Mouse (Mus musculus) kidney, postnatal 0 days (tissue): ENCODE data around the gene Fer. TPM values are rescaled to one million over a fixed set of nuclear protein-coding genes. Genes with fewer than 3 reads are reported as not detected.

ENCODE experiments used
- ATAC-seq: fragments of 200-750 bp; cut with Nextera tagmentation; replicated peaks from 2 replicates; pipeline ENCODE4 v1.8.0; 2017; ENCODE audit warnings: low read depth, moderate number of reproducible peaks, moderate TSS enrichment, moderate library complexity; ENCODE audit not compliant: low FRiP score
- DNase-seq: peaks from one replicate; pipeline ENCODE4 v3.0.0-alpha.2; 2016; ENCODE audit warnings: low spot score
- H3K27ac ChIP-seq: fragments of 300-500 bp; sonication (generic); 2 replicates; pipeline ENCODE4 v1.5.1; 2014; ENCODE audit warnings: mild to moderate bottlenecking
- H3K27me3 ChIP-seq: fragments of 300-500 bp; sonication (generic); 2 replicates; pipeline ENCODE4 v1.6.1; 2014; ENCODE audit warnings: low read length, mixed read lengths; ENCODE audit not compliant: insufficient read depth
- H3K36me3 ChIP-seq: fragments of 300-500 bp; sonication (generic); 2 replicates; pipeline ENCODE4 v1.6.1; 2014; ENCODE audit warnings: low read length, mixed read lengths; ENCODE audit not compliant: insufficient read depth
- H3K4me1 ChIP-seq: fragments of 300-500 bp; sonication (generic); replicated peaks from 2 replicates; pipeline ENCODE4 v1.6.1; 2014; ENCODE audit warnings: antibody characterized with exemption, low read length, mixed read lengths; ENCODE audit not compliant: insufficient read depth
- H3K4me2 ChIP-seq: fragments of 300-500 bp; sonication (generic); 2 replicates; pipeline ENCODE4 v1.6.1; 2014; ENCODE audit warnings: mild to moderate bottlenecking, low read length, moderate library complexity, mixed read lengths
- H3K4me3 ChIP-seq: fragments of 300-500 bp; sonication (generic); replicated peaks from 2 replicates; pipeline ENCODE4 v1.5.1; 2014; ENCODE audit warnings: low read depth, low read length
- H3K9ac ChIP-seq: fragments of 300-500 bp; sonication (generic); 2 replicates; pipeline ENCODE4 v1.6.1; 2014; ENCODE audit warnings: low read depth, low read length
- H3K9me3 ChIP-seq: fragments of 300-500 bp; sonication (generic); replicated peaks from 2 replicates; pipeline ENCODE4 v1.6.1; 2016; ENCODE audit warnings: low read length, inconsistent platforms, mixed read lengths
- CTCF ChIP-seq: IDR thresholded peaks from 2 replicates; pipeline ENCODE4 v1.5.1; 2016; ENCODE audit warnings: antibody characterized with exemption, low read depth, mild to moderate bottlenecking, moderate library complexity
- WGBS: fragments of 180-500 bp; shearing (Covaris S2); extraction: QIAGEN DNeasy Blood & Tissue Kit; methylation state at CpG from one replicate; pipeline ENCODE4 v1.1.7; 2014; 5-methylcytosine and 5-hydroxymethylcytosine counted together
- polyA plus RNA-seq: library from polyadenylated mRNA; unstranded; fragments of >200 nt; fragmentation: Nextera tagmentation; extraction: Ambion mirVana; gene quantifications from 2 replicates; pipeline ENCODE4 v1.2.1, GENCODE M21; 2015

Fer gene
- polyA plus RNA-seq, 1 experiment from 2014 or later = 24.1 TPM

DNA sequence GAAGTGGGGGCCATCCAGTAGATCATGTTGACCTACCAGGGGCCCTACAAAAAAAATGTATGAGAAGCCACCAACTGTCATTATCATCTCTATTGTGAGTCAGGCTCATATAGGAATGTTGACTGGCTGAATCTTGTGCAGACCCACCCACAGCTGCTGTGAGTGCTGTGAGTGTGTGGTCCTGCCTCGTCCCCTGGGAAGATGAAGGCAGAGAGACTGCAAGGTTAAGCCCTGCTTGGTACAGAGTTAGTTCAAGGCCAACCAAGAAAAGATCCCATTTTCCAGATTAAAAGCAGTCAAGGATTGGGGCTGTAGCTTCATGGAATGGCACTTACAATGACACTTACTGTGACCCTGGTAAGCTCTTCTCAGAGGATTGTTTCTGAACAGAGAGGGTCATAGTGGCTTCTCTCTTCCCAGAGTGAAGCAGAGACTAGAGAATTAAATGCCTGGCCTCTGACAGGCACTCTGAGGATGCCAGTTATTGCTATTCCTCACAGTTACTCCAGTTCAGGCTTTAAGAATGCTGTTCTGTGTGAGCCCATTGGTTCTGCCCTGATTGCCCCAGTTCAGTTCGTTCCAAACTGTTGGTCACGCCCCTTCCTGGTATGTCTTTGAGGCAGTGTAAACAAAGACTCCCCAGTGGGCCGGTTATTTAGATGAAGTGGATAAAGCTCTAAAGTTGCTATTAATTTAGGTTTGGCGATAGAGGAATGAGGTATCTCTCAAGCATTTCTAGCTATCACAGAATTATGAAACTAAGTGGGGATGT, 34.1 kb upstream of the Fer start:
- no peak for ATAC-seq
- Histone ChIP-seq H3K4me1 (no peaks in the 10 kb centered on the region), H3K9me3 (no peaks in the 10 kb centered on the region), H3K36me3 (no peaks in the 10 kb centered on the region), H3K4me3 (no peak overlapping the region), H3K27me3 (no peaks in the 10 kb centered on the region), H3K4me2 (no peak overlapping the region), H3K27ac (no peak overlapping the region), H3K9ac (no peak overlapping the region)
- TF ChIP-seq CTCF = no peak
- no peak for DNase-seq
- WGBS = 40% methylated on average over 5 of the region's 5 CpGs

DNA sequence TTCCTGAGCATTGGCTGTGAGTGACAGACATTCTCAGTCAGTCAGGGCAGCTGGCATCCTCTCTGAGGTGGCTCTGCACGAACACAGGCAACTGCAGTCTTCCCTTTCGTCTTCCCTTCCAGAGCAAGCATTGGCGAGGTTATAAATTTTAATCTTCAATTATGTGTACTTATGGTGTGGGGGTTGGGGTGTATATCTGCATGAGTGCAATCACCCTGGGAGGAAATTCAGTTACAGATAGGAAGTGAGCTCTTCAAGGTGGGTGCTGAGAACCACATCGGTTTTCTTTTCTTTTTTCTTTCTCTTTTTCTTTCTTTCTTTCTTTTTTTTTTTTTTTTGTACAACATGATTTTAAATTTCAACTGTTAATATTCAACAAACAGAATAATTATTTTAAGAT, 31.3 kb upstream of the Fer start:
- no peak for TF ChIP-seq CTCF
- WGBS = 61% methylated on average over 4 of the region's 4 CpGs
- Histone ChIP-seq H3K36me3 (no peaks in the 10 kb centered on the region), H3K4me3 (no peak overlapping the region), H3K27me3 (no peaks in the 10 kb centered on the region), H3K27ac (no peak overlapping the region), H3K4me1 (no peaks in the 10 kb centered on the region), H3K4me2 (no peak overlapping the region), H3K9me3 (no peaks in the 10 kb centered on the region), H3K9ac (no peak overlapping the region)
- DNase-seq (no peak), ATAC-seq (no peak)

DNA sequence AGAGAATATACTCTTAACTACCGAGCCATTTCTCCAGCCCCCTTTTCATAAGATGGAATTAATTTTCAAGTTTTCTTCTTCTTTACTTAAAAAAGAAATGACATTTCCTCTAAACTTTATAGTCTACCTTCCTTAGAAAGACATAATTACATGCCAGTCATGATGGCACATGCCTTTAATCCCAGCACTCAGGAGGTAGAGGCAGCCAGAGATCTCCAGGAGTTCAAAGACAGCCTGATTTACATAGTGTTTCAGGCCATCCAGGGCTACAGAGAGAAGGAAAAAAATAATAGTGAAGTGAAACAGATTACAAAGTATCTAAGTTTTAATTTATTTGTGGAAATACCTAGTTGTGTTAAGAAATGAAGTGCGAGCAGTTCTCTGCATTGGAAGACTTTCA, 26.6 kb upstream of the Fer start:
- TF ChIP-seq CTCF = no peak
- no peaks in the 10 kb centered on the region for H3K9me3 ChIP-seq
- H3K27ac ChIP-seq = no peak overlapping the region
- ATAC-seq = no peak
- DNase-seq = no peak
- no peak overlapping the region for H3K4me3 ChIP-seq
- H3K36me3 ChIP-seq = no peaks in the 10 kb centered on the region
- no peak overlapping the region for H3K4me2 ChIP-seq
- H3K27me3 ChIP-seq = no peaks in the 10 kb centered on the region
- no peak overlapping the region for H3K9ac ChIP-seq
- H3K4me1 ChIP-seq = no peaks in the 10 kb centered on the region
- WGBS = 91% methylated on average over 2 of the region's 2 CpGs

DNA sequence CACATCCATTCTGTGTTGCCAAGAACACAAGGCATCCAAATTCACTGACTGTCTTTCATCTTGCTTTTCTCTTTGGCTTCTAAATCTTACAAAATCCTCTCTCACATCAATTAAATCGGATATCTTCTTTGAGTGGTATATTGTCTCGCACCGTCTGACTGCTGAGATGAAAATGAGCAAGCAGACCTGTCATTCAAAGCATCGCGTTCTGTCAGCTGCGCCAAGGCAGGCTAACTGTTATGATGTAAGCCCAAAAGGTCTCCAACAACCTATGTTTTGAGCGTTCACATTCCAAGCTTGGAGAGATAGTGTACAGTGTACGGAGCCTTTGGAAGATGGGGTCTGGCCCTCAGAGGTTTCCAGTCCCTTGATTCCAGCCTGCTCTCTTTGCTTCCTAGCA, 26.2 kb upstream of the Fer start:
- H3K9ac ChIP-seq = no peak overlapping the region
- 90% methylated on average over 8 of the region's 8 CpGs for WGBS
- no peak for ATAC-seq
- no peak overlapping the region for H3K4me2 ChIP-seq
- H3K4me3 ChIP-seq = no peak overlapping the region
- no peak overlapping the region for H3K27ac ChIP-seq
- no peaks in the 10 kb centered on the region for H3K4me1 ChIP-seq
- no peak for TF ChIP-seq CTCF
- DNase-seq = no peak
- no peaks in the 10 kb centered on the region for H3K36me3 ChIP-seq
- H3K27me3 ChIP-seq = no peaks in the 10 kb centered on the region
- no peaks in the 10 kb centered on the region for H3K9me3 ChIP-seq

DNA sequence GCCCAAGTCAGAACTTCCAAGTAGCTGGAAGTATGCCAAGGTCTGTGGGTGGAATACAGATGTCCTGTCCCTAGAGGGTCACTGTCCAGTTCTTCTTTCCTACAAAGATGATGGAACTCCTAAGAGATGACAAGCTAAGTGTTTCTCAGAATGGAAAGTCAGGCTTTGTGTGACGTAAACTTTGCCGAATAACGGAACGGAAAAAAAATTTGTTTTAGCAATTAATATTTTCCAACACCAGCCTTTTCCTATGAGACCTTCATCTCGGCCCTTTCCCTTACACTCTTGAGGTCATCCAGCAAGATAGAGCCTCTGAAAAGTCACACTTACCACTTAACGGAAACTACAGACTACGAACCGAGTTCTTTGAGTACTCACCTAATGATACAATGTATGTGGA, 24.7 kb upstream of the Fer start:
- no peak for TF ChIP-seq CTCF
- Histone ChIP-seq H3K4me1 (no peaks in the 10 kb centered on the region), H3K9me3 (no peaks in the 10 kb centered on the region), H3K27me3 (no peaks in the 10 kb centered on the region), H3K27ac (no peak overlapping the region), H3K36me3 (no peaks in the 10 kb centered on the region), H3K9ac (no peak overlapping the region), H3K4me3 (no peak overlapping the region), H3K4me2 (no peak overlapping the region)
- no peak for ATAC-seq
- no peak for DNase-seq
- WGBS = 93% methylated on average over 8 of the region's 8 CpGs

DNA sequence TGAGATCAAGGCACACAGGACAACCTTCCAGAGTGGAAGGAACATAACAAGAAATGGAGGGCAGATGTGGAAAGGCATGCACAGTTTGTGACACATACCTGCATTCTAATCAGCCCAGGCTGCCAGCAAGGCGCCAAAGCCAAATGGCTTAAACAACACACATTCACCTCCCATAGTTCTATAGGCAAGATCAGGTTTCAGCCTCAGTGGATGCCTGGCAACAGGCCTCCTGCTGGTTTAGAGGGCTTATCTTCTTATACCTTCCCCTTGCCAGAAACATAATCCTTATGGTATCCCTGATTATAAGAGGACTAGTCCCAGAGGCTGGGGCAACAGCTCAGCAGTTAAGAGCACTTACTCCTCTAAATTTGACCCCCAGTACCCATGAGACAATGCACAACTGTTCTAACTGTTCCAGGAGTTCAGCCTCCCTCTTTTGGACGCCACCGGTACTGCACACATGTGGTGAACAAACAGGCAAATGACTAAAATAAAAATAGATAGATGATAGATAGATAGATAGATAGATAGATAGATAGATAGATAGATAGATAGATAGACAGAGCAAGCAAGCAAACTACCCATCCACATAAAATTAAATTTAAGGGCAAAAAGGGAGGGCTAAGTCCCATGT, 23.1 kb upstream of the Fer start:
- H3K4me2 ChIP-seq = no peak overlapping the region
- no peaks in the 10 kb centered on the region for H3K9me3 ChIP-seq
- TF ChIP-seq CTCF = peak; percentile 25; the same call in 1 of the 2 replicates
- DNase-seq = no peak
- no peaks in the 10 kb centered on the region for H3K4me1 ChIP-seq
- no peak overlapping the region for H3K4me3 ChIP-seq
- H3K9ac ChIP-seq = no peak overlapping the region
- no peaks in the 10 kb centered on the region for H3K27me3 ChIP-seq
- 91% methylated on average over 3 of the region's 3 CpGs for WGBS
- no peaks in the 10 kb centered on the region for H3K36me3 ChIP-seq
- H3K27ac ChIP-seq = no peak overlapping the region
- no peak for ATAC-seq

DNA sequence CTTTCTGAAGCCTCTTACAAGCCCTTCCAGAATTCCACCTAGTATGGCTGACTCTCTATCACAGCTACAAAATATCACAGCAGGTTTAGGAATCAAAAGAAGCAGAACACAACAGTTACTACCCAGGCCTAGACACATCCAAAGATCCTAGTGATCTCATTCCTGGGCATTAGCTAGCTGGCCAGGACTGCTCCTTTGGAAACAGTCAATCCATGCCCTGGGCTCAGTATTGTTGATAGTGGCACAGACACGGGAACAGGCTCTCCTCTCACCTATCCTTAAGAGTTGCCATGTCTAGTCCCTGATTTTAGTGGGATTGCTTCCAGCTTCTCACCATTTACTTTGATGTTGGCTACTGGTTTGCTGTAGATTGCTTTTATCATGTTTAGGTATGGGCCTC, 20.6 kb upstream of the Fer start:
- no peak for ATAC-seq
- Histone ChIP-seq H3K4me3 (no peak overlapping the region), H3K27me3 (no peaks in the 10 kb centered on the region), H3K9ac (no peak overlapping the region), H3K36me3 (no peaks in the 10 kb centered on the region), H3K4me1 (no peaks in the 10 kb centered on the region), H3K9me3 (no peaks in the 10 kb centered on the region), H3K27ac (no peak overlapping the region), H3K4me2 (no peak overlapping the region)
- no peak for TF ChIP-seq CTCF
- 97% methylated on average over 1 of the region's 1 CpGs for WGBS
- DNase-seq = no peak
